ENCODE assay signal across 8 mouse cellular contexts in the genomic region with DNA sequence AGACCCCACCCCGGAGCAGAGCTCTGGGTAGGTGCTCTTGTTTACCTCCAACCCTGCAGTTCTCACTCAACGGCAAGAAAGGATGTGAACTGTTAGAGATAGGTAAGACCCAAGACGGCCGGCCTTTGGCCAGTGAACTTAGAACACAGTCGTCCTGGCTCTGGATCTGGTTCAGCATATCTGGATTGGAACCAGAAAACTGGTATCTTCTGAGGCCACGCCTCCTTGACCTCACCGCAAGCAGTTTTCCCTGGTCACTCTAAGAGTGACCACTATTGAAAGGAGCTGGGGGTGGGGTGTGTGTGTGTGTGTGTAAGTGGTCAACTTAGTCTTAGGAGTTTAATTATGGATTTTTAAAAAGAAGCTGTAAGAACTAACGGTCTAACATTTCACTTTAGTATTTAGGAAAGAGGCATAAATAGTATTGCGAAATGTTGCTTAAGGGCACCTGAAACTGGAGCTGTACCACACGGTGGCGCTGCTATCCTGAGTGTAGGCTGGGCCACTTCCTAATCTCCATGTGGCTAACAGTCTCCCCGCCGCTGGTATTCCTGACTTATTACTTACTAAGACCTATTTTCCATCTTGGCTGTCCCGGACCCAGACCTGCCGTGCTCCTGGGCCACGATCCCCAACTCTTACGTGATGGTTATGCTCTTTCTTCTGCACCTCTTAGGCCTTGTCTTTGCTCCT. TPM values are rescaled to one million over a fixed set of nuclear protein-coding genes. Genes with fewer than 3 reads are reported as not detected.
DNase-seq lines count a peak whose midpoint lies in the region; ATAC-seq lines count a peak whose summit lies in the region.

No protein-coding gene starts in this region.

- H3K4me2 ChIP-seq in limb, embryonic 12.5 days, result peak overlapping the region; percentile 39
- 0 out of 2 replicates have a peak overlapping the region, but pooled peaks have one; percentile 13 for H3K4me2 ChIP-seq in midbrain, embryonic 12.5 days (replicated peaks)

- no peaks in the 10 kb centered on the region for H3K27me3 ChIP-seq in limb, embryonic 12.5 days
- no peaks in the 10 kb centered on the region for H3K27me3 ChIP-seq in midbrain, embryonic 12.5 days

- no peak for ATAC-seq in cerebellum, adult (ENCODE audit: insufficient number of reproducible peaks, low FRiP score, low TSS enrichment)
- ATAC-seq in common myeloid progenitor, adult 5-6 weeks (replicated peaks; ENCODE audit: low read depth, poor library complexity, severe bottlenecking), result peak; percentile 81
- 0 out of 2 replicates have a peak, but pooled peaks have one; percentile 52 for ATAC-seq in limb, embryonic 12.5 days (ENCODE audit: insufficient number of reproducible peaks, insufficient read depth, low FRiP score, low TSS enrichment, low read depth)
- ATAC-seq in midbrain, embryonic 12.5 days (ENCODE audit: low FRiP score, low read depth), result no peak

- no peaks in the 10 kb centered on the region for H3K9me3 ChIP-seq in limb, embryonic 12.5 days
- no peaks in the 10 kb centered on the region for H3K9me3 ChIP-seq in midbrain, embryonic 12.5 days

- DNase-seq in cerebellum, adult 11 months, result peak; percentile 61
- DNase-seq in gastrocnemius, postnatal 36 days, result peak; percentile 76 to 77
- DNase-seq in kidney, adult 18-20 months, result peak; percentile 85
- peak; percentile 62 for DNase-seq in skeletal muscle tissue, adult 2 months (ENCODE audit: low read depth, low spot score)

- no peak overlapping the region for H3K4me3 ChIP-seq in limb, embryonic 12.5 days (replicated peaks)
- H3K4me3 ChIP-seq in midbrain, embryonic 12.5 days, result no peak overlapping the region

- intact Hi-C loops in gastrocnemius, postnatal 36 days (cut with DNase I), result loop anchor here (2.0 kb wide), 2 partner anchors 126 to 138 kb away; a partner anchor contains a TSS

- H3K27ac ChIP-seq in limb, embryonic 12.5 days, result no peak overlapping the region; the same call in 1 of the 2 replicates
- H3K27ac ChIP-seq in midbrain, embryonic 12.5 days (replicated peaks), result no peak overlapping the region

- WGBS in limb, embryonic 12.5 days, result 39% methylated on average over 17 of the region's 17 CpGs
- WGBS in midbrain, embryonic 12.5 days, result 38% methylated on average over 17 of the region's 17 CpGs

- peaks cover 20% of the 10 kb centered on the region for H3K4me1 ChIP-seq in limb, embryonic 12.5 days (replicated peaks)
- H3K4me1 ChIP-seq in midbrain, embryonic 12.5 days, result no peaks in the 10 kb centered on the region

- no peak overlapping the region for H3K9ac ChIP-seq in limb, embryonic 12.5 days (replicated peaks)
- H3K9ac ChIP-seq in midbrain, embryonic 12.5 days (replicated peaks), result no peak overlapping the region

- H3K36me3 ChIP-seq in limb, embryonic 12.5 days, result no peaks in the 10 kb centered on the region
- H3K36me3 ChIP-seq in midbrain, embryonic 12.5 days, result no peaks in the 10 kb centered on the region

RNA-seq across cellular contexts. Expression of a gene that starts 17.9 kb away (rescaled TPM):
- not detected in 2 replicates for total RNA-seq in common myeloid progenitor, adult 5-6 weeks (2017)
- not detected for total RNA-seq in gastrocnemius, postnatal 36 days (2021)
- polyA plus RNA-seq in limb, embryonic 12.5 days (2016; fragmentation: Nextera tagmentation; extraction: Ambion mirVana), result 0.22 TPM in 1 of 2 replicates, not detected in the other
- polyA plus RNA-seq in midbrain, embryonic 12.5 days (2016; fragmentation: Nextera tagmentation; extraction: Ambion mirVana), result not detected in 2 replicates

RNA-seq across cellular contexts. Expression of a gene that starts 20.6 kb away (rescaled TPM):
- total RNA-seq in common myeloid progenitor, adult 5-6 weeks (2017), result 0.82 TPM in 1 of 2 replicates, not detected in the other
- total RNA-seq in gastrocnemius, postnatal 36 days (2021), result not detected
- polyA plus RNA-seq in limb, embryonic 12.5 days (2016; fragmentation: Nextera tagmentation; extraction: Ambion mirVana), result 1.5 and 2.3 TPM in 2 replicates
- 0.33 and 0.89 TPM in 2 replicates for polyA plus RNA-seq in midbrain, embryonic 12.5 days (2016; fragmentation: Nextera tagmentation; extraction: Ambion mirVana)

RNA-seq across cellular contexts. Expression of a gene that starts 55.6 kb away (rescaled TPM):
- total RNA-seq in common myeloid progenitor, adult 5-6 weeks (2017), result 1.1 and 1.5 TPM in 2 replicates
- 1 to 10 TPM; 1.1 to 1.2 TPM for total RNA-seq in gastrocnemius, postnatal 36 days (2021)
- not detected in 2 replicates for polyA plus RNA-seq in limb, embryonic 12.5 days (2016; fragmentation: Nextera tagmentation; extraction: Ambion mirVana)
- 0.47 and 1.0 TPM in 2 replicates for polyA plus RNA-seq in midbrain, embryonic 12.5 days (2016; fragmentation: Nextera tagmentation; extraction: Ambion mirVana)

RNA-seq across cellular contexts. Expression of a gene that starts 57.8 kb away (rescaled TPM):
- 3.0 and 5.2 TPM in 2 replicates for total RNA-seq in common myeloid progenitor, adult 5-6 weeks (2017)
- total RNA-seq in gastrocnemius, postnatal 36 days (2021), result 1 to 10 TPM; 4.9 to 6.5 TPM
- polyA plus RNA-seq in limb, embryonic 12.5 days (2016; fragmentation: Nextera tagmentation; extraction: Ambion mirVana), result 10.6 and 13.6 TPM in 2 replicates
- polyA plus RNA-seq in midbrain, embryonic 12.5 days (2016; fragmentation: Nextera tagmentation; extraction: Ambion mirVana), result 23.9 and 30.2 TPM in 2 replicates

RNA-seq across cellular contexts. Expression of a gene that starts 59.3 kb away (rescaled TPM):
- 43.7 and 46.0 TPM in 2 replicates for total RNA-seq in common myeloid progenitor, adult 5-6 weeks (2017)
- total RNA-seq in gastrocnemius, postnatal 36 days (2021), result 100 to 1,000 TPM; 320 to 384 TPM
- 65.9 and 67.1 TPM in 2 replicates for polyA plus RNA-seq in limb, embryonic 12.5 days (2016; fragmentation: Nextera tagmentation; extraction: Ambion mirVana)
- polyA plus RNA-seq in midbrain, embryonic 12.5 days (2016; fragmentation: Nextera tagmentation; extraction: Ambion mirVana), result 50.7 and 57.9 TPM in 2 replicates

Comparison
In these comparisons a context has a peak if more than half of its experiments do, and no peak if none do; other contexts are left out.
1. ATAC-seq: peak in common myeloid progenitor, adult 5-6 weeks (single experiment) and limb, embryonic 12.5 days (single experiment); none in cerebellum, adult (single experiment) and midbrain, embryonic 12.5 days (single experiment).
2. Peak in every context shown above with its lines, with median percentiles within 50 percentile points of each other: DNase-seq.